Comparison of ENCODE assay signal across 9 mouse cellular contexts in genomic region chr19:27581362-27582110, GRCm38 (mm10).
DNase-seq lines count a peak whose midpoint lies in the region; ATAC-seq and TF ChIP-seq lines count a peak whose summit lies in the region.
"Had no signal": no experiment of that assay in that cellular context is flagged by ENCODE, and none has a peak within 500 bp of the region (broad histone marks: within the 10 kb centered on the region; RNA-seq: fewer than 3 reads in every experiment).

No protein-coding gene starts in this region.

- no peaks in the 10 kb centered on the region; the same call in 1 of the 2 replicates for H3K4me1 ChIP-seq in intestine, embryonic 15.5 days (replicated peaks)

- no peaks in the 10 kb centered on the region for H3K27me3 ChIP-seq in intestine, embryonic 15.5 days (replicated peaks)

- no peak overlapping the region for H3K4me3 ChIP-seq in layer of hippocampus, adult 2 months
- no peak overlapping the region for H3K4me3 ChIP-seq in intestine, embryonic 15.5 days (replicated peaks)

- no peaks in the 10 kb centered on the region for H3K9me3 ChIP-seq in intestine, embryonic 15.5 days

- peak overlapping the region; percentile 28; the same call in 1 of the 2 replicates for H3K27ac ChIP-seq in layer of hippocampus, adult 2 months
- H3K27ac ChIP-seq in intestine, embryonic 15.5 days, result no peak overlapping the region

- H3K4me2 ChIP-seq in intestine, embryonic 15.5 days (replicated peaks), result no peak overlapping the region

- H3K36me3 ChIP-seq in intestine, embryonic 15.5 days, result no peaks in the 10 kb centered on the region

- H3K9ac ChIP-seq in intestine, embryonic 15.5 days, result no peak overlapping the region

- no peak for TF ChIP-seq CTCF in layer of hippocampus, adult 2 months (conservative IDR thresholded peaks at IDR 0.05)

- WGBS in intestine, embryonic 15.5 days, result 39% methylated on average over 6 of the region's 6 CpGs

- DNase-seq in layer of hippocampus, adult 2 months (ENCODE audit: low spot score in 2 of 2), result no peak
- no peak for DNase-seq in layer of hippocampus, adult 11-12 months (ENCODE audit: low spot score)
- peak; percentile 11 for DNase-seq in NIH3T3 (ENCODE audit: low read depth)
- DNase-seq in cerebellum, adult 11 months, result peak; percentile 2
- no peak for DNase-seq in natural killer cell, adult 2 months (ENCODE audit: low spot score in 2 of 2)
- no peak for DNase-seq in gastrocnemius, adult 8-10 months (ENCODE audit: low spot score in 2 of 2)
- DNase-seq in yolk sac, embryonic 10.5 days (ENCODE audit: low spot score), result no peak
- DNase-seq: embryo, embryonic 11 days had no signal

- peak; percentile 49; the same call in 1 of the 2 replicates for ATAC-seq in intestine, embryonic 15.5 days

Comparison
In these comparisons a context has a peak if more than half of its experiments do, and no peak if none do; other contexts are left out.
1. DNase-seq: peak in NIH3T3 (single experiment) and cerebellum, adult 11 months (single experiment); none in layer of hippocampus, adult 2 months (0 of 2), layer of hippocampus, adult 11-12 months (single experiment), natural killer cell, adult 2 months (0 of 2), gastrocnemius, adult 8-10 months (0 of 2) and yolk sac, embryonic 10.5 days (single experiment).